Mouse (Mus musculus): ENCODE data around the gene Ap4b1. TPM values are rescaled to one million over a fixed set of nuclear protein-coding genes. Genes with fewer than 3 reads are reported as not detected.
"Not testable (repeated sequence)": the region's sequence is repeated elsewhere in the genome, so short reads cannot be mapped to it uniquely, and the experiment has no call there.

The Ap4b1 gene
- polyA plus RNA-seq, 1 experiment from 2014 or later = 14.1 TPM

DNA sequence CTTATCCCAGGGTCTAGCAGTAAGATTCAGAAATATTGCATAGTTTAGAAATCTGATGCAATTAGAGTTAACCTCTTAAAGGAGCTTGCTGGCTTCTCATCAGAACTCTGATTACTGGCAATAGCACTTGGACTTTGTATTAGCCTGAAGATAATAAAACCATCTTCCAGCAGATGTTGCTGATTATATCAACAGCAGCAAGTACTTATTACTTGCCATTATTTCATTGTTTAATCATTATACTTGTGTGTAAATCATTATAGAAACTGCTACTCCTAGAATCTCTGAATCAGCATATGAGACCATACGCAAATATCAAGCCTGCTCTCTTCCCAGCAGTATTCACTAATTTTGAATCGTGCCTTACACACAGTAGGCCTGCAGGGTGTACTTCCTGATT is 24.7 kb downstream of the Ap4b1 start:
- no peak overlapping the region for H3K4me2 ChIP-seq (ENCODE audit: low read depth, low read length)
- H3K9me3 ChIP-seq (ENCODE audit: low read length) = no peaks in the 10 kb centered on the region
- H3K27me3 ChIP-seq (ENCODE audit: insufficient read depth, low read length) = no peaks in the 10 kb centered on the region
- peaks cover 11% of the 10 kb centered on the region for H3K4me1 ChIP-seq (ENCODE audit: insufficient read depth)
- no peak overlapping the region for H3K4me3 ChIP-seq (ENCODE audit: low read depth, low read length)
- WGBS (ENCODE audit: insufficient replicate concordance) = 83% methylated on average over 2 of the region's 2 CpGs
- no peak overlapping the region for H3K27ac ChIP-seq (ENCODE audit: low read depth)
- ATAC-seq (no peak), DNase-seq (no peak)
- TF ChIP-seq CTCF (IDR thresholded peaks at IDR 0.05; ENCODE audit: low read depth) = no peak
- TF ChIP-seq EP300 (IDR thresholded peaks at IDR 0.05; ENCODE audit: low read depth) = no peak
- no peak overlapping the region for H3K9ac ChIP-seq (replicated peaks)
- H3K36me3 ChIP-seq (replicated peaks; ENCODE audit: insufficient read depth, low read length) = no peaks in the 10 kb centered on the region

DNA sequence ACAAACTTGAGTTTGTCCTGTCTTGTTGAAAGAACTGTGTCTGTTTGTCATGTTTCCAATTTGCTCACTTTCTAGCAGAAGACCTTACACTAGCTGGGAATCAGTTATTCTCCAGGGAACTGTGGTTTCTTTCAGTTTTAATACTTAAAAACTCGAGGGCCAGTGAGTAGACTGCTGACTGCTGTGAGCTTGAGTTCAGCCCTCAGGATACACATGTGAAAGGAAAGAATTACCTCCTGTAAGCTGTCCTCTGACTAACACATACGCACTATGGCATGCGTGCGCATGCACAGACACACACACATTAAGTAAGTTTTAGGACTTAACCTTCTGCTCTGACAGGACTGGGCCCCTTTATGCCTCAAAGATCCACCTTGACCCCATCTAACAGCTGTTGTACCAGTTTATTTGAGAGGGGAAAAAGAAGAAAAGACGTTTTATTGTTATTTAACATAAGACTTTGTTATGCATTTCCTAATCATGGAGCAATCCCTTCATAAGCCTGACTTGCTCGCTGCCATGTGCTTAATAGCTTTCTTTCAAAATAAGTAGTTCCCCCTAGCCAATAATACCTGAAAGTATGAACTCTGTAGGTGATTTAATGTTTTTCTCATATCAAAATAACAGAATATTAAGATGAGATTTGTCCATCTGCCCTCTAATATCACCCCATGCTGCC is 26.1 kb downstream of the Ap4b1 start:
- Histone ChIP-seq H3K4me2 (ENCODE audit: low read depth, low read length) (no peak overlapping the region), H3K4me1 (ENCODE audit: insufficient read depth) (peaks cover 11% of the 10 kb centered on the region), H3K27me3 (ENCODE audit: insufficient read depth, low read length) (no peaks in the 10 kb centered on the region), H3K4me3 (ENCODE audit: low read depth, low read length) (no peak overlapping the region), H3K9me3 (ENCODE audit: low read length) (no peaks in the 10 kb centered on the region), H3K27ac (ENCODE audit: low read depth) (no peak overlapping the region), H3K36me3 (replicated peaks; ENCODE audit: insufficient read depth, low read length) (no peaks in the 10 kb centered on the region), H3K9ac (replicated peaks) (no peak overlapping the region)
- TF ChIP-seq EP300 (IDR thresholded peaks at IDR 0.05; ENCODE audit: low read depth) (no peak), CTCF (IDR thresholded peaks at IDR 0.05; ENCODE audit: low read depth) (no peak)
- DNase-seq (no peak), ATAC-seq (no peak)
- 75% methylated on average over 6 of the region's 6 CpGs for WGBS (ENCODE audit: insufficient replicate concordance)

DNA sequence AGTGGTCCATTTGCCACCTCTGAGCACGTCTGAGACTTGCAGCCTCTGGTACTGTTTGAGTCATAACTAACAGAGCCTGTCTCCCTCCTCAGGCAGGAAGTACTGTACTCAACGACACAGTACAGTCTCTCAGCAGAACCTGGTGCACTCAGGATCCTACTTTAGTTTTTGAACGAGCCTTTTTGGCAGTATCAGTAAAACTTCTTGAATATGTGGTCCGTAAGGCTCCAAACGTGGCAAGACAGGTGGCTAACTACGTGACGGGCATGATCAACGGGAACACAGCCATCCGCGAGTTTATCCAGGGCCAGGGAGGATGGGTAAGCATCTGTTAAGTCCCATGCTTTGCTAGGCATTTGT is 26.6 kb downstream of the Ap4b1 start:
- no peaks in the 10 kb centered on the region for H3K36me3 ChIP-seq (replicated peaks; ENCODE audit: insufficient read depth, low read length)
- no peaks in the 10 kb centered on the region for H3K9me3 ChIP-seq (ENCODE audit: low read length)
- H3K27me3 ChIP-seq (ENCODE audit: insufficient read depth, low read length) = no peaks in the 10 kb centered on the region
- H3K4me1 ChIP-seq (ENCODE audit: insufficient read depth) = peaks cover 11% of the 10 kb centered on the region
- 72% methylated on average over 10 of the region's 10 CpGs for WGBS (ENCODE audit: insufficient replicate concordance)
- ATAC-seq (no peak), DNase-seq (no peak)
- no peak overlapping the region for H3K27ac ChIP-seq (ENCODE audit: low read depth)
- H3K4me2 ChIP-seq (ENCODE audit: low read depth, low read length) = no peak overlapping the region
- no peak overlapping the region for H3K4me3 ChIP-seq (ENCODE audit: low read depth, low read length)
- TF ChIP-seq CTCF (IDR thresholded peaks at IDR 0.05; ENCODE audit: low read depth) (no peak), EP300 (IDR thresholded peaks at IDR 0.05; ENCODE audit: low read depth) (no peak)
- no peak overlapping the region for H3K9ac ChIP-seq (replicated peaks)

DNA sequence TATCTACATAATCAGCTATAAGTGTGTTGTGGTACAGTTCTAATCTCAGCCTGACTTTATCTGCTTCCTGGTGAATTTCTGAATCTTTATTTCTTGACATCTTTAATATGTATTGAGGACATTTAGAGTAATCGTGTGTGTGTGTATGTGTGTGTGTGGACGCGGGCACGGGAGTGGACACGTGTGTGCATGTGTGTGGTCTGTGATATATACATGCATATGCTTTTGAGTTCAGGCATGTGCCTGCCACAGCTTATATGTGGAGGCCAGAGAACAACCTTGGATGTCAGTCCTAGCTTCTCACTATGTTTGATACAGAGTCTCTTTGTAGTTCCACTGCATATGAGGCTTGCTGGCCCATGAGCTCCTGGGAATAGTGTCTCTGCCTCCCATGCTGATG is 27.1 kb downstream of the Ap4b1 start:
- WGBS (ENCODE audit: insufficient replicate concordance) = 87% methylated on average over 5 of the region's 5 CpGs
- no peaks in the 10 kb centered on the region for H3K27me3 ChIP-seq (ENCODE audit: insufficient read depth, low read length)
- no peak overlapping the region for H3K27ac ChIP-seq (ENCODE audit: low read depth)
- H3K4me1 ChIP-seq (ENCODE audit: insufficient read depth) = peaks cover 7% of the 10 kb centered on the region
- no peak overlapping the region for H3K4me2 ChIP-seq (ENCODE audit: low read depth, low read length)
- no peaks in the 10 kb centered on the region for H3K36me3 ChIP-seq (replicated peaks; ENCODE audit: insufficient read depth, low read length)
- TF ChIP-seq CTCF (IDR thresholded peaks at IDR 0.05; ENCODE audit: low read depth) (no peak), EP300 (IDR thresholded peaks at IDR 0.05; ENCODE audit: low read depth) (no peak)
- H3K9ac ChIP-seq (replicated peaks) = no peak overlapping the region
- ATAC-seq (no peak), DNase-seq (no peak)
- H3K4me3 ChIP-seq (ENCODE audit: low read depth, low read length) = no peak overlapping the region
- H3K9me3 ChIP-seq (ENCODE audit: low read length) = 0 out of 2 replicates have a peak, but pooled peaks cover under 1% of the 10 kb centered on the region

DNA sequence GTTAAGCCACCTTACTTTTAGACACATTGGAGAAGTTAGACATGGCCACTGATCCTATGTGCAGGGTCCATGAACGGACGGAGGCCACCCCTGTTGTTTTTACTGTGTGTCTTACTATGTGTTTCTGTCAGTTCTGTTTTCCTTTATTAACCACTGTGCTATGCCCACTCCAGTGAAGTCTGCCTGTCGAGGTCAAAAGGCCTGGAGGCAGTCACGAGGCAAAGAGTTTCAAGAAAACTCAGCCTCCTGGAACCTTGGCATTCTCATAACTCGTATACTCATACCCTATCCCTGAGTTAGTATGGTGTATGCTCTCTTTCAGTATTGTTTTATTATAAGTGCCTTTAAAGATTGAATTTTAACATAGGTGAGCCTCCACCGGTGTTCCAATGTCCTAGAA is 30.4 kb downstream of the Ap4b1 start:
- TF ChIP-seq CTCF (IDR thresholded peaks at IDR 0.05; ENCODE audit: low read depth) (no peak), EP300 (IDR thresholded peaks at IDR 0.05; ENCODE audit: low read depth) (no peak)
- ATAC-seq (no peak), DNase-seq (no peak)
- Histone ChIP-seq H3K27ac (ENCODE audit: low read depth) (no peak overlapping the region), H3K4me1 (ENCODE audit: insufficient read depth) (no peaks in the 10 kb centered on the region), H3K9me3 (ENCODE audit: low read length) (0 out of 2 replicates have a peak, but pooled peaks cover 2% of the 10 kb centered on the region), H3K4me2 (ENCODE audit: low read depth, low read length) (no peak overlapping the region), H3K36me3 (replicated peaks; ENCODE audit: insufficient read depth, low read length) (no peaks in the 10 kb centered on the region), H3K9ac (replicated peaks) (no peak overlapping the region), H3K4me3 (ENCODE audit: low read depth, low read length) (no peak overlapping the region), H3K27me3 (ENCODE audit: insufficient read depth, low read length) (no peaks in the 10 kb centered on the region)
- WGBS (ENCODE audit: insufficient replicate concordance) = 87% methylated on average over 6 of the region's 6 CpGs

DNA sequence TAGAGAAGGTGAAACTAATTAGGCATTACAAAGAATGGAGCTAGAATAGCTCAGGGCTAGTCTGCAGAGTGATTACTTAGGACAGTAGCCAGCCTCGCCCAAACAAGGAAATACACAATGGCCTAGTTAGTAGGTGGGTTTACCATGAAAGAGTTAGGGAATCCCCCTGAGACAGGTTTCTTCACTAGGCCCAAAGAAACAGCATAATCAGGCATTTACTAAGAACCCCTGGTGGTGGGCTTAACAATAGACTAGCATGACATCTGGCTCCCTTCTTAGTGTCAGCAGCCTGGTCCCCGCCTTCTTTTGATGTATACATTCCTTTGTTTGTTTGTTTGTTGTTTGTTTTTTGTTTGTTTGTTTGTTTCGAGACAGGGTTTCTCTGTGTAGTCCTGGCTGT is 30.9 kb downstream of the Ap4b1 start:
- not testable (repeated sequence) for H3K27me3 ChIP-seq (ENCODE audit: insufficient read depth, low read length); H3K9me3 ChIP-seq (ENCODE audit: low read length); H3K4me2 ChIP-seq (ENCODE audit: low read depth, low read length); H3K9ac ChIP-seq (replicated peaks); H3K27ac ChIP-seq (ENCODE audit: low read depth); ATAC-seq; H3K36me3 ChIP-seq (replicated peaks; ENCODE audit: insufficient read depth, low read length); H3K4me1 ChIP-seq (ENCODE audit: insufficient read depth); DNase-seq; H3K4me3 ChIP-seq (ENCODE audit: low read depth, low read length)
- 80% methylated on average over 3 of the region's 3 CpGs for WGBS (ENCODE audit: insufficient replicate concordance)

DNA sequence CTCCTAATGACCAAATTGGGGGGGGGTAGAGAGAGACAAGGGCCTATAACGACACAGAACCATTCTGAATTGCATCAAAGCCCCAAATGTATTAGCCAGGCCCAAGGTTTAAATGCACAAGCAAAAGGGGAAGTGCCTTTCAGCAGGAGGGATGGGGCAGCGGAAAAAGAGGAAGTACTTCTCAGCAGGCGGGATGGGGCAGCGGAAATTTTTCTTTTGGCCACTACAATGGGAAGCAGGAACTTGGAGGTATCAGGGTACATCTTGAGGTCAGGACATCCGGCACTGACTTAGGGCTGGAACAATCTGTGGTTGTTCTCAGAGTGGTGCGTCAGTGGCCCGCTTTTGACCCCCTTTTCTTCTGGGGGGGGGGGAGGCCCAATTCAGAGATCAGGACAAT is 31.6 kb downstream of the Ap4b1 start:
- WGBS (ENCODE audit: insufficient replicate concordance) = 70% methylated on average over 7 of the region's 7 CpGs
- not testable (repeated sequence) for H3K4me1 ChIP-seq (ENCODE audit: insufficient read depth); H3K9ac ChIP-seq (replicated peaks); H3K4me2 ChIP-seq (ENCODE audit: low read depth, low read length); H3K27me3 ChIP-seq (ENCODE audit: insufficient read depth, low read length); H3K27ac ChIP-seq (ENCODE audit: low read depth); ATAC-seq; H3K9me3 ChIP-seq (ENCODE audit: low read length); H3K4me3 ChIP-seq (ENCODE audit: low read depth, low read length); H3K36me3 ChIP-seq (replicated peaks; ENCODE audit: insufficient read depth, low read length); DNase-seq

Measured in liver, postnatal 0 days (tissue).